Mouse (Mus musculus): Measurements from ENCODE around the gene Hlx.

DNA sequence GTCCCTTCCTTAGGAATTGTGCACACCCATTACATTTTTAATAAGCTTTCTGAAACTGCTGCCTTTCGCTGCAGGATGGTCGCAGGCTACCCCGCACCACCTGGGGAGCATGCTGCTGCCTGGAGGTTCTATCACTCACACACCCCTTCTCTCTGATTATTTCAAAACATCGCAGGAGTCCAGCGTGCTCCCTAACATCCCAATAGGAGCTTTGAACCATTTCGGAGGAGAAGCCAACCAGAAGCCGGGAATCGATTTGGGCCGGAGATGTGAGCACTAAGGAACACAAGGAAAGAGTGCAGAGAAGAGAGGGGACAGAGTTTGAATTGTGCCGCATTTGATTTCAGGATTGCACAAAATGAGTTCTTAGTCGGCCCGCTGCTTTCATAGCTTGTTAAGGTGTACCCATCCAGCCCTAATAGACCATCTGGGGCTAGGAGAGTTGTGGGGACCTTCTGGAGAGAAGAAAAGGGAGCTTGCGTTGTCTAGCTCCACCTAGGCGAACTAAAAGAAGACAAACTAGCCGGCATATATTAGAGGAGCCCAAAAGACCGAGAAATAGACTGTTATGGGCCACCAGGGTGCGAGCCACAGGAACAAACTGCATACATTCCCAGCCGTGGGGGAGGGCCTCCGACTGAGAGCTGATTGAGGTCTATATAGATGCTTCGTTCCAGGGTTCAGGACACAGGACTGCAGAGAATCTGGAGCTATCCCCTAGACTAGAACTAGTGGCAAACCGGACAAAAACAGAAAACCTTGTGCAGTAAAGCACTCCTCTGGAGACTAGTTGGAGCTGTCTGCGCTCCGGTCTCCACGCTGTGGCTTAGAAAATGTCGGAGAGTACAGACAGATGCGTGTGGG is 12.0 kb downstream of the Hlx start:
- TF ChIP-seq CTCF (IDR thresholded peaks at IDR 0.05; ENCODE audit: insufficient read depth, low read depth, low read length), result no peak
- TF ChIP-seq POLR2A (IDR thresholded peaks at IDR 0.05; ENCODE audit: insufficient read depth, low read depth, low read length), result no peak

Measured in olfactory bulb, adult 2 months (tissue).